Mouse (Mus musculus) erythroblast, adult 5-6 weeks (primary cell): Measurements from ENCODE around the gene Col5a1. TPM values are rescaled to one million over a fixed set of nuclear protein-coding genes. Genes with fewer than 3 reads are reported as not detected.

Source experiments
- ATAC-seq: replicated peaks from 2 replicates; pipeline ENCODE4 v1.8.0; 2016; ENCODE audit warnings: moderate number of reproducible peaks, mild to moderate bottlenecking, moderate TSS enrichment, inconsistent platforms; ENCODE audit not compliant: poor library complexity, low FRiP score, severe bottlenecking
- total RNA-seq, 2 experiments: library from RNA; stranded (forward) in 1 of 2; stranded (reverse) in 1 of 2; fragments of 150-400 nt in 1 of 2; fragments of 200-764, 138-1000 nt in 1 of 2; gene quantifications; 2 replicates each; pipeline versions ENCODE4 v1.2.3 to v1.2.4; 2015 to 2017; ENCODE audit warnings: low replicate concordance in 2 of 2

Col5a1 gene
- total RNA-seq (2015; ENCODE audit: low replicate concordance) = 3.1 and 7.5 TPM in 2 replicates
- total RNA-seq (2017; ENCODE audit: low replicate concordance) = 3.6 and 3.9 TPM in 2 replicates

DNA sequence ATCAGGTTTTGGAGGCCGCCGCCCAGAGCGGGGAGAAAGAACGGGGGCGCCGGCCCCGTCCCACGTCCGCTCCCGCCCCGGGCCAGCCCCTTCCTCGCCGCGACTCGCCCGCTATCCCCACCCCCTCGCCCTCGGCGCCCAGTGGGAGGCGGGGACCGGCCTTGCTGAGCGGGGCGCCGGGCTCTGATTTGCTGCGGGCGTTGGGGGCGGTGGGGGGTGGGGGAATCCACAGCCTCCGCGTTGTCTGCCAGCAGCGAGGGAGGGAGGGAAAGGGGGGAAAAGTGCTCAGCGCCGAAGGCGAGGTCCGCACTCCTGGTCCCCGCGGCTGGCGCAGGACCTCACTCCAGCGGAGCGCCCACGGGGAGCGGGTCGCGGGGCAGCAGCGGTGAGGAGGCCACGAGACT, at the start of gene Col5a1:
TSS of gene Col5a1 (plus strand) at position 278 of the 404 bp plus-strand sequence.
- no peak for ATAC-seq

DNA sequence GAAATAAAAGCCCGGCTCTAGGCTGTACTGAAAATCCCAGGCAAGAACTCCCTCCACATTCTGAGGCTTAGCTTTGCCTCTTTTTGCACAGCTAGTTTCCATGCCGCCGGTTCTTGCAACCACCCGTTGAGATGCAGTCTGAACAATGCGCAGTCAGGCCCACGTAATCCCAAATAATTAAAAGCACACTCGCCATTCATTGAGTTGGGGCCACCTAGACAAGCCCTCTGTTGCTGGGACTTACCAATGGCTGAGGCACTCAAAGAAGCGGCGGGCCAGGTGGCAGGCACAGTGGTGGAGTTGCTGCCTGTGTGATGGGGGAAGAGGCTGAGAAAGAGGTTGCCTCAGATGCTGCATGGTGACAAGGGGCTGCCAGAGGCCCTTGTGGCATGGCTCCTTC, 48.1 kb upstream of the Col5a1 start:
- no peak for ATAC-seq

DNA sequence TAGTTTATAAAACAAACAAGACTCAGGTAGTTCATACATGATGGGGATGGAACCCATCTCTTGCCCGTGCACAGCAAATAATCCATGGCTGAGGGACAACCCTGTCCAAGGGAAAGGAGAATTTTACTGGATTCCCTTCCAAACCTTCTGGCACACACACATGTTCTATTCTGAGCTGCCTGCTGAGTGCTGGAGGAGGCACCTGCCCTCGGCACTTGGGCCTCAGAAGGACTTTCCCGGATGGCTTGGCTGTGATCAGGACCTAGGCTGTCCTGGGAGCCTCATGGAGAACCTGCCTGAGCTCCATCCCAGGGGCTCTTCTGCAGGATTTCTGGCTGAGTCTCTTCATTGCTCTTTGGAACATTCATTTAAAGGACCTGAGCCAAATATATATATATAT, 45.3 kb upstream of the Col5a1 start:
- no peak for ATAC-seq

DNA sequence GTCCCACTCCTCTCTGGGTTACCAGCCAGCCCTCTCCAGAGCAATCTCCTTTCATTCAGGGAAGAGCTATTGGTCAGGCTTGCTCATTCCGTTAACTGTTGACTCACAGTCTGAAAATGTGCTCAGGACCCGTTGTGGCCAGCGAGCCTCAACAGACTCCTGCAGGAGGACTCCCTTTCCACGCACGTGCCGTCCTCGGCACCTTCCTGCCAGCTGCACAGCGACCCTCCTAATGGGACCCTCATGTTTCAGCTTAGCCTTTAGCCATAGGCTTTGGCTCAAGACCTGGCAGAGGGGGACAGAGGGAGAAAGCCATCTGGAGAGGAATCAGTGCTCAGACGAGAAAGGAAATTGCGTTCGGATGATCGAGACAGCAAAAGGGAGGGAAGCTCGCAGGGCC, 43.3 kb upstream of the Col5a1 start:
- ATAC-seq = no peak

DNA sequence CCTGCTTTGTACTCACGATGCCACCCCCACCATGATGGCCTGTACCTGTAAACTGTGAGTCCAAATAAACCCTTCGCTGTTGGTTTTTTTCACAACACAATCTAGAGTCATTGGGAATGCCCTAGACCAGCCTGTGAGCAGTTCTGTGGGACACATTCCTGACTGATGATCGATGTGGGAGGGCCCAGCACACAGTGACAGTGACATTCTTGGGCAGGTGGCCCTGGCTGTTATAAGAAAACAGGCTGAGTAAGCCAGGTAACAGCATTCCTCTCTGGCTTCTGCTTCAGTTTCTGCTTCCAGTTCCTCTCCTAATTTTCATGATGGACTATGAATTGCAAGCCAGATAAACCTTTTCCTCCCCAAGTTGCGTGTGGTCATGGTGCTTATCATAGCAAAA, 41.3 kb upstream of the Col5a1 start:
- ATAC-seq = no peak

DNA sequence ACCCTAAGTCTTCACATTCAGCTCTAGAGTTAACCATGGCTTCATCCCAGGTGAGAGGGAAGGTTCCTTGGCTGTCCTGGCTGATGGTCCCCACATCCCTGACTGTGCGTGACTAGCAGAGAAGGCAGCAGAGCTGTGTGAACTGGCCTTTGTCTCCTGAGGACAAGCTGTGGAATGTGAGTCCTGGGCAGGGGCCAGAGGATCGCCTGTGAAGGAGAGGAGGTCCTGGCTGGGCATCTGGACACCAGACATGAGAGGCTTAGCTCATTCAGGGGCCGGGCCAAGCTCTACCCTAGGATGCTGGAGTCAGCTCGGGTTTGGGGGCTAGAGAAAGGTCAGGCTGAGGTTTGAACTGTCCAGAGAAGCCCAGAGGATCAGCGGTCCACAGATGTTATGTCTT, 39.2 kb upstream of the Col5a1 start:
- ATAC-seq = no peak

DNA sequence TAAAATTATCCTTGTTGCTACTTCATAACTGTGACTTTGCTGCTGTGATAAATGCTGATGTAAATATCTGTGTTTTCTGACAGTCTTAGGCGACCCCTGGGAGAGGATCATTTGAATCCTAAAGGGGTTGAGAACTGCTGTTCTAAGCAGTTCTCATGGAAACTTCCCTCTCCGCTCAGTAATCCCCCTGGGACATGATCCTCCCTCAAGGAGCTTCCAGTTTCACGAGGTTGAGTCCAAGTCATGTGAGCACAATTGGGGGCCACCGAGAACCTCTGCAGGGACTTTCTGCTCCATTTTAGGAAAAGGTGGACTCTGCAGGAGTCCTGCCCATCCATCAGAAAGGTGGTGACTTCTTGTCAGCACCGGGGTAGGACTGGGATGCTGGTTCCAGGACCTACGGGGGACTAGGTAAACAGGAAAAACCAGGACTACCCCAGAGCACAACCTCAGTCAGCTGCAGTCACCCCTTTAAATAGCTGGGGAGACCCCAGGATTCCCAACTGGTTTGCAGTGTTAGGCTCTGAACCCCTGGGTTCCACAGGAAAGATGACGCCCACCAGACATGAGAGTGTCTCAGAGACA, 38.3 kb upstream of the Col5a1 start:
- ATAC-seq = no peak

DNA sequence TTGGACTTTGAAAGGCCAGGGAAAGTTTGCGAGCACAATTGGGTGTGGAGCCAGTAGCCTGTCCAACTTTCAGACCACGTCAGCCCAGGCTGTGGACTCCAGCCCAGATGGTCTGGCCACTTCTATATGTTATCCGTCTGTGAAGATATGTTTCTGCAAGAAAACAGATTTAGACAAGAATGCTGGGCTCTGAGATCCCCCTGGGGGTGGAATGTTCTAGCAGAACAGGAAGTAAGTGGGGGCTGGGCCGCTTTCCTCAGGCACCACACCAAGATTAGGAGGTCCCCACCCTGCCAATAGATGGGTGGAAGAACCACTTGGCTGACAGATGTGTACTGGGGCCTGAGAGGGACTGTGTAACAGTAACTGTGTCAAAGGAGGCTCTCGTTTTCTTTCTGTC, 37.8 kb upstream of the Col5a1 start:
- ATAC-seq = no peak

DNA sequence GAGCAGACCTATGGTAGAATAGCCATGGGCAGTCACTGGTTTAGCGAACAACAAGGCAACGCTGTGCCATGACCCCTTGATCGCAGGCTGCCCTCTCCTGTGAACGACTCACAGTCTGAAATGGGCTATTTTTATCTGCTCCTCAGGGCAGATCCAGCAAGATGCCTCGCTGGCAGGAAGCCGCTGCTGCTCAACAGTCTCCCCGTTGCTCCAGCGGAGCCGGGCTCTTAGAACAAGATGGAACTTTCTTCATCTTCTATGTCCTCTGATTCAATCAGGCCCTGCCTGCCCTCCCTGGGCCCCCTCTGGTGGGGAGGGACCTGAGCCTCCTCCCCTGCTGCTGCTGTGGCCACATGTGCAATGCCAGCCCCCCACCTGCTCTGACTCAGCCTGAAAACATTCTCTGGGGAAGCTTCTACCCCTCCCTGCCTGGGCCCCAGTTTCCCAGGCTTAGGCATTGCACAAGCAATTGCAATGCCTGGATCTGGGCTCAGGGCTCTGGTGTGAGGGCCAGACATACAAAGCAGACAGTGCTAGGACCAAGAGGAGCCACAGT, 27.8 kb upstream of the Col5a1 start:
- no peak for ATAC-seq

DNA sequence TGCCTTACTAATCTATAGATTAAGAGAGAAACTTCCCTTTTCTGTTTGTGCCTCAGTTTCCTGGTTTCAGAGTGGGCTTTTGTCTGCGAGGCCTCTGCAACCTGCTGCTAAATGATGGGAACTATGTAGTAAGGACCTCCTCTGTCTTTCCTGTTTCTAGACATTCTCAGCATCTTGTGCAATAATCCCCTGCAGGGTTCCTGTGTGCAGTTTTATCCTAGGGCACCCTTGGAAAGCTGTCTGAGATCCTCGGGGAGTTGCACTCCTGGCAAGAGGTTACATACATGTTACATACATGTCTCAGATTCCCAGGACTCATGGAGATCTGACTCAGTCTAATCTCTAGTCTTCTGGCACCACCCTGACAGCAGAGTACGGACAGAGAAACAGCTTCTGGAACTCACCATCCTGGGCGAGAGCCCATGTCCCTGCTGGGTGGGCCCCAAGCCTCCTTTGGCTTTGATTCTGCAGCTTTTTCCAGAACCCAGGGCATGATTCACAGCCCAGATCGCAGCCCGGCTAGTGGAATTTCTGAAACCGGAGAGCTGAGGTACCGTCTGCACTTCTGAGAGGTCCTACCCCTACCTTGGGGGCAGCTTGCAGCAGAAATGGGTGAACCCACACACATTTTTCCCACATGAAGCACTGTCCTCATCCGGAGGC, 24.5 kb upstream of the Col5a1 start:
- no peak for ATAC-seq

DNA sequence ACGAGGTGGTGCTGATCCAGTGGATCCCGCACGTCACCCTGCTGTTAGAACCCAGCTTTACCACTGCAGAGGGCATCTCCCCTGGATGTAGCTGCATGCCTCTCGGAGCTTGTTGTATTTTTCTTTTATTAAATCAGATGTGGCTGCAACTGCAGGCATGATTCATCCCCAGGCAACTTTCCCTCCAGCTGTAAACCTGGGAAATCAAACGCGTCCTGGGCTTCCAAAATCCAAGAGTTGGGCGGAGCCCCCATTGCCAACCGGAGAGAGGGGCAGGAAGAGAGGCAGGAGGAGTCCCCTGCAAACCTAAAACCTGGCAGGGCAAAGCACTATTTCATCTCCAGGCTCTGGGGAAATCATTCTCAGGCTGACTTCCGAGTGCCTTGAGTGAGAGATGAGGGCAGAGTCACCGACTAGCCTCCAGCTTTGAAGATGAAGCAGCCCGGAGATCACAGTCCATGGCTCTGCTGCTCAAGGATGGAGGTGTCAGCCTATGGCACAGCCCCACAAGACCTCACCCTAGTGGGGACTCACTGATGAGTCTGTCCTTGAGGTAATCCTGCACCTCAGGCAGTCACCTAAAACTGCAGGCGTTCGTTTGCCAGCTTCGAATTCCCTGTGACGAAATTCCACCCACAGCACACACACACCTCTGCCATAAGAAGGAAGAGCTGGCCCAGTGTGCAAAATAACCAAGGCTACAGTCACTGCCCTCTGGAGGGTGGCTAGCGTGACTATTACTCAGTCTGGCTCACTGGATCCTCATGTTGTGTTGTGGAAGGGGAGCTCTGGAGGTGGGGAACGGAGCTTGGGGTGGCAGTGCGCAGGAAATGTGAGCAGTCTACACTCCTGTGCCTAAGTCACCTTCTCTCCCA, 21.5 kb upstream of the Col5a1 start:
- ATAC-seq = no peak

DNA sequence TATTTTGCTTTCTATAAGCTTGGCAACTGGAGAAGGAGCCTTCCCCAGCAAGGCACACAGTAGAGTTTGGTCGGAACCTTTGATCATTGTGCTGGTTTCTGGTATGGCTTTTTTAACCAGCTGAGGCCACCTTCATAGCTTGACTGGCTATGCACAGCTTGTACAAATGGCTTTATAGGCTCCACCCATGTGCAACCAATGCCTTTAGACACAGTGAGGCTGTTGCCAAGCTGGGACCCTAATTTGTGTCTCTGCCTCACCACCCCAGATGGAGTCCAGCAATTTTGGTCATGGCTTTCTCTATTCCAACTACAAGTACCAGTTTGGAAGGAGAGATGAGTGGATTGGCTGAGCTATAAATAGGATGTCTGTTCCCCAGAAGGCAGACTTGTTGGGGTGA, 15.6 kb upstream of the Col5a1 start:
- ATAC-seq = no peak

DNA sequence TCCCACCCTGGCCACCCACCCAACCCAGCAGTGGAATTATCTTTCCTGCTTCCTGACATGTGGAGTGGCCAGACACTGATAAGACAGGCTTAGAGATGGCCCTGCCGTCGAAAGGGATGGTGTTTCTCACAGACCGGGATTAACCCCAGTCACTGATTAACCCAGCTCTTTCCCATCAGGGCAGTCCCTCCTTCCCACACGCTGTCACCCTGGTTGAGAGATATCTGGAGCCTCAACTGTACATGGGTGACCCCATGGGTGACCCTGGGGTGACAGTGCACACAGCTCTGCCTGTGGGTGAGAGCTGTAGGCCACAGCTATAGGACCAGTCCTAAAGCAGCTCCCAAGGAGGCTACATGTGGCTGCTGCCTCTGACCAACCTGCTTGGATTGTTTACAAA, 15.2 kb upstream of the Col5a1 start:
- ATAC-seq = no peak

DNA sequence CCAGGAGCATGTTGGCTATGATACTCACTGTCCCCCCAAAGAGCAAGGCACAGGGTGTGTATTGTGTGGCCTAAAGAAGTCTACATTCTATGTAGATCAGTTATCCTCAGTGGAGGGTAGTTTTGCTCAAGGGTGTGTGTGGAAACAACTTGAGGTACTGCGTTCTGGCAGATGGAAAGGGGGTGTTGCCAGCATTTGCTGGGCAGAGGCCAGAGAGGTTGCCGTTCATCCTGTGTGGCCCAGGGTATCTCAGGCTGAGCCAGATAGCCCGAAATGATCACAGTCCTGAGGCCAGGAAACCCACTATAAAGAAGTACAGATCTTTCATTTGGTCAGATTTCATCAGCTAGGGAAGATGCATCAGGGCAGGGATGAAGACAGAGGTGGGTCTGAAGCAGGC, 13.9 kb upstream of the Col5a1 start:
- no peak for ATAC-seq

DNA sequence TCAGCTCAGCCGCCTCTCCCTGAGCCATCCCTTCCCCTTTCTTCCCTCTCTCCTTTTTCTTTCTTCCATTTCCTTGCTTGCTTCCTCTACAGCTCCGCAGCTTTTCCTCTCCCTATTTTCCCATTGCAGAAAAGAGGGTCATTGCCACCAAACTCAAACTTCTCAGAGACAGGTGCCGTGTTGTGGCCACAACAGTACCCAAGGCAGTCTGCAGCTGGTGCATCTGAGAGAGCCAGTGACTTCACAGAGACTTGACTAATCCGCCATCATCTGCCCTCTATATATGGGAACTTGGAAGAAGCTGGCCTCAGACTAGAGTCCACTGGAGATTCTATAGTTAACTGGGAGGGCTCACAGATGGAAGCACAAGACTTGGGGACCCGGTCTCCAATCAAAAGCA, 13.2 kb upstream of the Col5a1 start:
- ATAC-seq = no peak

DNA sequence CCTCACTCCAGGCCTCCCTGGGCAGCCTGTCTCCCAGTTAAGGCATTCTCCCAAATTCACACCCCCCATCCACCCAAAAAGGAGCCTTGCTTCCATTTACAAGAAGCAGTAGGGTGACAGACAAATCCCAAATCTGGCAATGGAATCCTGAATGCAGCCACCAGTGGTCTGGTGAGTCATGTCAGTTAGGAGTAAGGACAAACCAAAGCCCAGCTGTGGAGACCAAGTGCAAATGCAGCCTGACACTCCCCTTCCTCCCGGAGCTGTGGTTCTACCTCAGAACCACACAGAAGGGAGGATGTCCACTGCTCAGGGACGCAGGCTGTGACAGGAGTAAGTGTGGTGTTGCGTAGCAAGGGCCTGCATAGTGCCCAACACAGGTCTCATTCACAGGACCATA, 11.6 kb upstream of the Col5a1 start:
- ATAC-seq = no peak

DNA sequence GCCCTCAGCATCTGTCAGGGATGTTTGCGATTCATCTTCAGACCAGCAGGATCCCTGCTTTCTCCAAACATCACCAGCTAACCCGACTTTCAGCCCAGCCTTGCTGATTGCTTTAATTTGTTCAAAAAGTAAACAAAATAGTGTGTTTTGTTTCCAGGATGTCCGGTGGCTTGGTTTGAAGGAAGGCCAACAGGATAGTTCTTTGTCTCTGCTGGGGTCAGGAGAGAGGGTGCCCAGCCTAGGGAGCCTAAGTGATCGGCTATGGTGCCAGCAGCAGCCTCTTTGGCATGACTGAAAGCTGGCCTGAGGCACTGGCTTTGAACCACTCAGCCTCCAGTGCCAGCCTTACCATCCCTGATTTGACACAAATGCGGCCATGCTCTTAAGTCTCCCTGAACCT, 11.0 kb upstream of the Col5a1 start:
- no peak for ATAC-seq

DNA sequence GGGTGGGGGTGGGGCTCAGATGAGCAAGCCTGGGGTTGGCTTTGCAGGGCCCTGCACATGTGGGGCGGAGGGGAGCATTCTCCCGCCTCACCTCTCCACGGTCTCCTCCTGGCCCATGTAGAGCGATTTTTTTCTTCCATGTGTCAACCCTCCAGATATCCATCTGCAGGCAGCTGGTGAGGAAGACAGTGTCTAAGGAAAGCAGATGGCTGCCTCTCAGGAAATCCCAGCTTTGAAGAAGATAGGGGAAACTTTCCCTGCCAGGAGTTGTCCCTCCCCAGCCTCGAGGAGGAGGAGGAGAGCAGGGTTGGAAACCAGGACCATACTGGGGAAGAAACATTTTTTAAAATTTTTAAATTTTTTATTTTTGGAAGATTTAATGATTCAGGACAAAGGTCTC, 10.4 kb upstream of the Col5a1 start:
- ATAC-seq = no peak

DNA sequence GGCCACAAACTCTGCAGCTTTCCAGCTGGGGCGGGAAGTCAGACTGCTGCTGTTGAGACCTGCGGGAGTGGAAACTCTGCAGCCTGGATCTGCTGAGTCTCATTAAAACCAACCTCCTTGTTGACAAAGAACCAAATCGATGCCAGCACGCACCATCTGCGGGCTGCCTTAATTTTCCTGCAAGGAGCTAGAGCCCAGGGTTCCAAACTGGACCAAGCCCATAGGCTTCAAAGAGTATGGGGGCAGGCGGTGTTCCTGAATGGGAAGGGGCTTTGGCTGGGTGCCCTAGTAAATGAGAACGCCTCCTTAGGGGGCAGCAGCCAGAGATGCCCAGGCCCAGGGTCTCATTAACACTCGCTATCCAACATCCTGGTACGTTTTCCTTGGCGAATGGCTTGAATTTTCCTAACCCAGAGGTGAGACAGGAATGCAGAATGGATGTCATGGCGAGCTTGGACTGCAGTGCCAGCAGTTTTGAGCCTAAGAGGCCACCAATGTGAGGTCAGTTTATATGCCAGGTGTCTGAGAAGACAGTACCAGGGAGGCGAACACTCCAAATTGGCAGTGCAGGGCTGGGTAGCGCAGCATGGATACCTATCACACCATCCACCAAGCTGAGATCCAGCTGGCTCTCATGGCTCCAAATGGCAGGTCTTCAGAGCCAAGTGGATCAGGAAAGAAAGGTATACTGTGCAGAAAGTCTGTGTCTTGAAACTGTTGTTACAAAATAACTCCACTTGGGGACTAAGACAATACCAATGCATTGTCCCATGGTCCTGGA, 9.3 kb upstream of the Col5a1 start:
- no peak for ATAC-seq

DNA sequence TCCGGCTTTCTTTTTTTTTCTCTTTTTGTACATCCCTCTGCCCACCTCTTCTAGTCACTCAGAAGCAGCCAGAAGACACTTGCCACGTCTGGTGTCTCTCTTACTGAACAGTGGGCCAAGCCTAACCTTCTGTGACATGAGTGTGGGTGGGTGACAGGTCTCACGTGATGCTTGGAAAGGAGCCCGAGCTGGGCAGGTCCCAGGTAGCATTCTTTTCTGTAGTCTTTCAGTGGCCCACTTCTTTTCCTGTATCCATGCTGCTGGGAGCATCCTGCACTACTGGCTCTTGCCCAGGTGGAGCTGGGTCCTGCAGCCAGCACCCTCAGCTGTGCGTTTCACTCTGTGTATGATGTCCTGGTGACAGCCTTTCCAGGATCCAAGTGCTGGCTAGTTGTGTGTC, 8.2 kb upstream of the Col5a1 start:
- ATAC-seq = no peak
